Mouse (Mus musculus) embryonic fibroblast, embryonic 13.5 days (primary cell): ENCODE results near the gene Prm2.

Source experiments
- CTCF ChIP-seq: IDR thresholded peaks from 2 replicates; pipeline ENCODE4 v1.5.1; 2011; ENCODE audit warnings: mild to moderate bottlenecking, control low read depth, low read length, moderate library complexity, borderline replicate concordance; ENCODE audit not compliant: insufficient read depth
- POLR2A ChIP-seq: IDR thresholded peaks from 2 replicates; pipeline ENCODE4 v1.6.1; 2011; ENCODE audit warnings: low read depth, mild to moderate bottlenecking, control low read depth, low read length, moderate library complexity

DNA sequence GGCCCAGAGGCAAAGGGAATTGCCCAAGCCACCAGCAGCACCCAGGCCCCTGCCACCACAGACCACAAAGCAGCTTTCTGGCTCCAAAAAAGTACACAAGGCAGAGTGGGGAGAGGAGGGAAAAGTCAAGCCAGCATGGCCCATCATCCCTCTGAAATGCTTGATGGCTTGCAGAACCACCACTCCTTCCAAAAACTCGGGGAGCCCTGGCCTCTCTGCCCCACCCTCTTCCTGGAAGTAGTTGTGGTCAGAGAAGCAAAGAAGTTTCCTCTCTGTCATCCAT lies 12.8 kb downstream of the Prm2 start:
- TF ChIP-seq CTCF = no peak
- no peak for TF ChIP-seq POLR2A
